Mouse (Mus musculus) stomach, postnatal 0 days (tissue): ENCODE measurements at regions not wholly inside any gene's neighbourhood (a gene's known extent, or its start where the extent isn't known, plus 50 kb on each side); places are given as distances from the start of the nearest gene placed in this dataset.

Source experiments
- ATAC-seq: fragments of 200-750 bp; cut with Nextera tagmentation; 2 replicates; pipeline ENCODE4 v1.8.0; 2017; ENCODE audit not compliant: low FRiP score, low TSS enrichment
- DNase-seq: peaks from one replicate; pipeline ENCODE4 v3.0.0-alpha.2; 2016; ENCODE audit warnings: low spot score
- H3K27ac ChIP-seq: fragments of 300-500 bp; sonication (generic); replicated peaks from 2 replicates; pipeline ENCODE4 v1.5.1; 2014; ENCODE audit warnings: mild to moderate bottlenecking, control low read depth
- H3K27me3 ChIP-seq: fragments of 300-500 bp; sonication (generic); 2 replicates; pipeline ENCODE4 v1.6.1; 2014; ENCODE audit warnings: low read length; ENCODE audit not compliant: control insufficient read depth, insufficient read depth
- H3K36me3 ChIP-seq: fragments of 300-500 bp; sonication (generic); 2 replicates; pipeline ENCODE4 v1.6.1; 2014; ENCODE audit warnings: low read length, mixed read lengths; ENCODE audit not compliant: control insufficient read depth, insufficient read depth
- H3K4me1 ChIP-seq: fragments of 300-500 bp; sonication (generic); replicated peaks from 2 replicates; pipeline ENCODE4 v1.6.1; 2014; ENCODE audit warnings: antibody characterized with exemption; ENCODE audit not compliant: control insufficient read depth, insufficient read depth
- H3K4me2 ChIP-seq: fragments of 300-500 bp; sonication (generic); replicated peaks from 2 replicates; pipeline ENCODE4 v1.6.1; 2014; ENCODE audit warnings: low read depth, mild to moderate bottlenecking, control low read depth, moderate library complexity
- H3K4me3 ChIP-seq: fragments of 300-500 bp; sonication (generic); 2 replicates; pipeline ENCODE4 v1.5.1; 2014; ENCODE audit warnings: low read depth, low read length, control low read depth
- H3K9ac ChIP-seq: fragments of 300-500 bp; sonication (generic); 2 replicates; pipeline ENCODE4 v1.6.1; 2014; ENCODE audit warnings: mild to moderate bottlenecking, low read length, control low read depth, mixed read lengths
- H3K9me3 ChIP-seq: fragments of 300-500 bp; sonication (generic); 2 replicates; pipeline ENCODE4 v1.6.1; 2016; ENCODE audit warnings: low read length; ENCODE audit not compliant: control insufficient read depth
- CTCF ChIP-seq: IDR thresholded peaks from 2 replicates; pipeline ENCODE4 v1.5.1; 2016; ENCODE audit warnings: antibody characterized with exemption, low read depth, mild to moderate bottlenecking, moderate library complexity
- EP300 ChIP-seq: optimal IDR thresholded peaks from 2 replicates; pipeline ENCODE3; 2016; ENCODE audit warnings: antibody characterized with exemption
- WGBS: fragments of 180-500 bp; shearing (Covaris S2); extraction: QIAGEN DNeasy Blood & Tissue Kit; methylation state at CpG from one replicate; pipeline ENCODE4 v1.1.7; 2014; 5-methylcytosine and 5-hydroxymethylcytosine counted together

GRCm38 (mm10) chr14:68182606-68183005 is 1111.5 kb downstream of the Synb start:
- Histone ChIP-seq H3K4me1 (no peaks in the 10 kb centered on the region), H3K4me2 (no peak overlapping the region), H3K27ac (no peak overlapping the region), H3K9ac (no peak overlapping the region), H3K36me3 (no peaks in the 10 kb centered on the region), H3K4me3 (no peak overlapping the region), H3K27me3 (no peaks in the 10 kb centered on the region), H3K9me3 (no peaks in the 10 kb centered on the region)
- WGBS: 29% methylated on average over 9 of the region's 9 CpGs
- TF ChIP-seq CTCF: no peak
- DNase-seq: no peak
- no peak for ATAC-seq

- Histone ChIP-seq H3K4me3 (no peak overlapping the region), H3K9ac (no peak overlapping the region), H3K4me2 (no peak overlapping the region), H3K9me3 (no peaks in the 10 kb centered on the region), H3K4me1 (no peaks in the 10 kb centered on the region), H3K27me3 (no peaks in the 10 kb centered on the region), H3K36me3 (no peaks in the 10 kb centered on the region), H3K27ac (no peak overlapping the region)
- DNase-seq (no peak), ATAC-seq (no peak)
- 82% methylated on average over 6 of the region's 6 CpGs for WGBS
- TF ChIP-seq CTCF (no peak), EP300 (no peak)
Observed at GRCm38 (mm10) chr14:68181168-68181567, 1112.9 kb downstream of the Synb start.
